Mouse (Mus musculus): ENCODE results near the gene Tmbim1. TPM values are rescaled to one million over a fixed set of nuclear protein-coding genes. Genes with fewer than 3 reads are reported as not detected.

The Tmbim1 gene
- polyA plus RNA-seq (2014; fragmentation: Illumina TruSeq; extraction: RNeasy Lipid Tissue Mini Kit (QIAGEN cat#74804); ENCODE audit: low read depth, low replicate concordance): 92.1 TPM

GRCm38 (mm10) chr1:74305522-74305921 lies at the start of gene Tmbim1:
Gene Tmbim1, minus strand, starts transcription at chr1:74305622.

GRCm38 (mm10) chr1:74284543-74285160 lies 20.8 kb downstream of the Tmbim1 start, which contains the start of the genes Aamp and Pnkd:
Gene Aamp, minus strand, starts transcription at chr1:74284738.
Gene Pnkd, plus strand, starts transcription at chr1:74284930.

GRCm38 (mm10) chr1:74278538-74278937 lies 26.9 kb downstream of the Tmbim1 start, which contains the start of gene Gpbar1:
Gene Gpbar1, plus strand, starts transcription at chr1:74278550.

Other genes starting within 250 kb of the Tmbim1 start
- 18.5 TPM for gene Tns1, start 181.2 kb downstream of the Tmbim1 start, polyA plus RNA-seq (2014; fragmentation: Illumina TruSeq; extraction: RNeasy Lipid Tissue Mini Kit (QIAGEN cat#74804); ENCODE audit: low read depth, low replicate concordance)
- gene Rufy4, start 180.1 kb downstream of the Tmbim1 start, polyA plus RNA-seq (2014; fragmentation: Illumina TruSeq; extraction: RNeasy Lipid Tissue Mini Kit (QIAGEN cat#74804); ENCODE audit: low read depth, low replicate concordance): not detected
- gene Cxcr2, start 151.6 kb downstream of the Tmbim1 start, polyA plus RNA-seq (2014; fragmentation: Illumina TruSeq; extraction: RNeasy Lipid Tissue Mini Kit (QIAGEN cat#74804); ENCODE audit: low read depth, low replicate concordance): 0.44 TPM
- not detected for gene Cxcr1, start 111.0 kb downstream of the Tmbim1 start, polyA plus RNA-seq (2014; fragmentation: Illumina TruSeq; extraction: RNeasy Lipid Tissue Mini Kit (QIAGEN cat#74804); ENCODE audit: low read depth, low replicate concordance)
- gene Arpc2, start 69.5 kb downstream of the Tmbim1 start, polyA plus RNA-seq (2014; fragmentation: Illumina TruSeq; extraction: RNeasy Lipid Tissue Mini Kit (QIAGEN cat#74804); ENCODE audit: low read depth, low replicate concordance): 740 TPM
- gene Gpbar1, start 27.1 kb downstream of the Tmbim1 start, polyA plus RNA-seq (2014; fragmentation: Illumina TruSeq; extraction: RNeasy Lipid Tissue Mini Kit (QIAGEN cat#74804); ENCODE audit: low read depth, low replicate concordance): not detected
- 2.8 TPM for gene Aamp, start 20.9 kb downstream of the Tmbim1 start, polyA plus RNA-seq (2014; fragmentation: Illumina TruSeq; extraction: RNeasy Lipid Tissue Mini Kit (QIAGEN cat#74804); ENCODE audit: low read depth, low replicate concordance)
- gene Pnkd, start 20.7 kb downstream of the Tmbim1 start, polyA plus RNA-seq (2014; fragmentation: Illumina TruSeq; extraction: RNeasy Lipid Tissue Mini Kit (QIAGEN cat#74804); ENCODE audit: low read depth, low replicate concordance): 3.6 TPM
- gene Catip, start 56.5 kb upstream of the Tmbim1 start, polyA plus RNA-seq (2014; fragmentation: Illumina TruSeq; extraction: RNeasy Lipid Tissue Mini Kit (QIAGEN cat#74804); ENCODE audit: low read depth, low replicate concordance): not detected
- 1.7 TPM for gene Slc11a1, start 69.6 kb upstream of the Tmbim1 start, polyA plus RNA-seq (2014; fragmentation: Illumina TruSeq; extraction: RNeasy Lipid Tissue Mini Kit (QIAGEN cat#74804); ENCODE audit: low read depth, low replicate concordance)
- 17.1 TPM for gene Ctdsp1, start 85.9 kb upstream of the Tmbim1 start, polyA plus RNA-seq (2014; fragmentation: Illumina TruSeq; extraction: RNeasy Lipid Tissue Mini Kit (QIAGEN cat#74804); ENCODE audit: low read depth, low replicate concordance)
- 103 TPM for gene Vil1, start 103.8 kb upstream of the Tmbim1 start, polyA plus RNA-seq (2014; fragmentation: Illumina TruSeq; extraction: RNeasy Lipid Tissue Mini Kit (QIAGEN cat#74804); ENCODE audit: low read depth, low replicate concordance)
- gene Cnot9, start 200.4 kb upstream of the Tmbim1 start, polyA plus RNA-seq (2014; fragmentation: Illumina TruSeq; extraction: RNeasy Lipid Tissue Mini Kit (QIAGEN cat#74804); ENCODE audit: low read depth, low replicate concordance): 31.4 TPM
- gene Plcd4, start 237.3 kb upstream of the Tmbim1 start, polyA plus RNA-seq (2014; fragmentation: Illumina TruSeq; extraction: RNeasy Lipid Tissue Mini Kit (QIAGEN cat#74804); ENCODE audit: low read depth, low replicate concordance): 1.7 TPM
- gene Usp37, start 238.7 kb upstream of the Tmbim1 start, polyA plus RNA-seq (2014; fragmentation: Illumina TruSeq; extraction: RNeasy Lipid Tissue Mini Kit (QIAGEN cat#74804); ENCODE audit: low read depth, low replicate concordance): 18.2 TPM

Data from sigmoid colon, adult 10 weeks (tissue).